Mouse (Mus musculus) liver, adult 2 months (tissue): ENCODE measurements around the gene Cwc25. TPM values are rescaled to one million over a fixed set of nuclear protein-coding genes. Genes with fewer than 3 reads are reported as not detected.
"Not testable (repeated sequence)": the region's sequence is repeated elsewhere in the genome, so short reads cannot be mapped to it uniquely, and the experiment has no call there.

ENCODE experiments used
- DNase-seq: peaks from one replicate; pipeline ENCODE4 v3.0.0-alpha.2; 2011; ENCODE audit warnings: low read depth, low spot score; ENCODE audit errors: extremely low read depth
- H3K27ac ChIP-seq: fragments of 200-500 bp; replicated peaks from 2 replicates; pipeline ENCODE4 v1.5.1; 2012; ENCODE audit warnings: low read depth, mild to moderate bottlenecking, control low read depth, inconsistent platforms, low read length; ENCODE audit not compliant: insufficient read depth
- H3K27me3 ChIP-seq: fragments of 200-500 bp; 2 replicates; pipeline ENCODE4 v1.6.1; 2012; ENCODE audit warnings: mild to moderate bottlenecking, moderate library complexity, low read length, inconsistent platforms; ENCODE audit not compliant: control insufficient read depth, insufficient read depth
- H3K36me3 ChIP-seq: fragments of 200-500 bp; 2 replicates; pipeline ENCODE4 v1.6.1; 2012; ENCODE audit warnings: low read length, inconsistent platforms; ENCODE audit not compliant: control insufficient read depth, insufficient read depth
- H3K4me1 ChIP-seq: fragments of 200-500 bp; 2 replicates; pipeline ENCODE4 v1.6.1; 2011; ENCODE audit warnings: low read length; ENCODE audit not compliant: control insufficient read depth, insufficient read depth
- H3K4me3 ChIP-seq: fragments of 200-500 bp; 2 replicates; pipeline ENCODE4 v1.5.1; 2011; ENCODE audit warnings: low read depth, mild to moderate bottlenecking, control low read depth, low read length, moderate library complexity; ENCODE audit not compliant: insufficient read depth
- H3K79me2 ChIP-seq: fragments of 200-500 bp; 2 replicates; pipeline ENCODE4 v1.6.1; 2012; ENCODE audit warnings: inconsistent platforms, mild to moderate bottlenecking, low read length, moderate library complexity; ENCODE audit not compliant: control insufficient read depth, insufficient read depth
- H3K9ac ChIP-seq: fragments of 200-500 bp; 2 replicates; pipeline ENCODE4 v1.6.1; 2012; ENCODE audit warnings: low read depth, mild to moderate bottlenecking, control low read depth, inconsistent platforms, low read length
- CTCF ChIP-seq: fragments of 200-500 bp; IDR thresholded peaks from 2 replicates; pipeline ENCODE4 v1.5.1; 2011; ENCODE audit warnings: low read depth, low read length, control low read depth
- POLR2A ChIP-seq: fragments of 200-500 bp; IDR thresholded peaks from 2 replicates; pipeline ENCODE4 v1.6.1; 2011; ENCODE audit warnings: low read length, control low read depth; ENCODE audit not compliant: insufficient read depth; ENCODE audit errors: extremely low read depth
- WGBS: fragments of 180-500 bp; shearing (Covaris S2); methylation state at CpG from one replicate; pipeline ENCODE4 v1.1.7; 2018; 5-methylcytosine and 5-hydroxymethylcytosine counted together
- polyA plus RNA-seq: library from polyadenylated mRNA; depleted of rRNA; stranded (reverse); fragments of >200 nt; gene quantifications from 2 replicates; pipeline ENCODE4 v1.2.3, GENCODE M21; 2012
- total RNA-seq: library from RNA; depleted of rRNA; stranded (reverse); fragments of >200 nt; gene quantifications from 2 replicates; pipeline ENCODE4 v1.2.3, GENCODE M21; 2014

Gene Cwc25
- total and polyA plus RNA-seq, 2 experiments, result 6.2 to 6.8 TPM

DNA sequence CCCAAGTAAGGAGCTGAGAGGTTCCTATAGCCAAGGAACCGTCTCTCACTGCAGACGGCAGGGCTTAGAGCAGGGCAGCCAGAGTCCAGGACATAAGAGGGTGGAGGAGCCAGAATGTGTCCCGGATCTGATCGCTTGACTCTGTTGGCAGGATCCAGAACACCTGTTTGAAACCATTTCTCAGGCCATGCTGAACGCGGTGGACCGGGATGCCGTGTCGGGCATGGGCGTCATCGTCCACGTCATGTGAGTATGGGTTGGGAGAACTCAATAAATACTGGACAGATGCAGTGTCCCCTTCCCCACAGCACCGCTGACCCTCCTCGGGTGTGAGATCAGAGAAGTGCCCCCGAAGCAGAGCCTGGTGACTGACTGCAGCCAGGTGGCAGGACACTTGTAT lies 54.1 kb downstream of the Cwc25 start:
- TF ChIP-seq CTCF (no peak), POLR2A (no peak)
- no peaks in the 10 kb centered on the region for H3K79me2 ChIP-seq
- peaks cover 14% of the 10 kb centered on the region for H3K4me1 ChIP-seq
- H3K27me3 ChIP-seq, result no peaks in the 10 kb centered on the region
- no peak overlapping the region for H3K27ac ChIP-seq
- H3K36me3 ChIP-seq, result peaks cover 11% of the 10 kb centered on the region
- H3K4me3 ChIP-seq, result no peak overlapping the region
- no peak overlapping the region for H3K9ac ChIP-seq
- no peak for DNase-seq
- WGBS, result 89% methylated on average over 15 of the region's 15 CpGs

- H3K27ac ChIP-seq, result no peak overlapping the region
- WGBS, result 80% methylated on average over 13 of the region's 13 CpGs
- no peak overlapping the region for H3K9ac ChIP-seq
- H3K27me3 ChIP-seq, result no peaks in the 10 kb centered on the region
- peaks cover 14% of the 10 kb centered on the region for H3K4me1 ChIP-seq
- H3K79me2 ChIP-seq, result no peaks in the 10 kb centered on the region
- H3K4me3 ChIP-seq, result no peak overlapping the region
- DNase-seq, result no peak
- H3K36me3 ChIP-seq, result peaks cover 16% of the 10 kb centered on the region
- TF ChIP-seq CTCF, result no peak
- TF ChIP-seq POLR2A, result no peak
Measured at GRCm38 (mm10) chr11:97711200-97711900, 55.0 kb downstream of the Cwc25 start.

GRCm38 (mm10) chr11:97710067-97710466 lies 56.3 kb downstream of the Cwc25 start:
- not testable (repeated sequence) for H3K4me3 ChIP-seq, H3K9ac ChIP-seq, DNase-seq, H3K27ac ChIP-seq, H3K27me3 ChIP-seq, H3K79me2 ChIP-seq
- peaks cover 16% of the 10 kb centered on the region for H3K36me3 ChIP-seq
- peaks cover 11% of the 10 kb centered on the region for H3K4me1 ChIP-seq
- 78% methylated on average over 2 of the region's 2 CpGs for WGBS

GRCm38 (mm10) chr11:97703039-97703826 lies 63.1 kb downstream of the Cwc25 start, which contains the start of gene Psmb3:
Gene Psmb3 (plus strand): TSS chr11:97703399.
- Histone ChIP-seq H3K27ac (peak within 1 kb of the TSS; percentile 43), H3K9ac (peak within 1 kb of the TSS; percentile 78), H3K36me3 (peaks cover 10% of the 10 kb centered on the region), H3K4me1 (peaks cover 9% of the 10 kb centered on the region), H3K79me2 (peaks cover 12% of the 10 kb centered on the region; the same call in 1 of the 2 replicates), H3K4me3 (peak within 1 kb of the TSS; percentile 74), H3K27me3 (no peaks in the 10 kb centered on the region)
- DNase-seq, result peak; percentile 100
- no peak for TF ChIP-seq CTCF
- TF ChIP-seq POLR2A, result peak; percentile 74
- WGBS, result under 1% methylated on average over 35 of the region's 35 CpGs

DNA sequence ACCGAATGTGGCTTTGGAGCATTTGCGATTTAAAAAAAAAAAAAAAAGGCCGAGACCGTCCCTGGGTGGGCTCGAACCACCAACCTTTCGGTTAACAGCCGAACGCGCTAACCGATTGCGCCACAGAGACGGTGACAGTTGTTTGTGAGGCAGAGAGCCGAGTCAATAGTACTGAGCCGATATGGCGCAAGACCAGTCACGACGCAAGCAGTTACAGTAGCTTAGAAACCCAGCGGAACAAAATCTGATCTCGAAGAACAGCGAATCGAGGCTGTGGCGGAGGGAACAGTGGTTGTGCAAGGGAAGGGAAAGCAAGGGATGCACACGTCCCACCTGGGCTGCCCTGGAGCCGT lies 64.0 kb downstream of the Cwc25 start:
- H3K27ac ChIP-seq, result peak overlapping the region; percentile 43
- peaks cover 6% of the 10 kb centered on the region for H3K36me3 ChIP-seq
- H3K4me3 ChIP-seq, result peak overlapping the region; percentile 72
- WGBS, result under 1% methylated on average over 24 of the region's 24 CpGs
- TF ChIP-seq POLR2A, result no peak
- no peak for TF ChIP-seq CTCF
- DNase-seq, result peak; percentile 76
- H3K27me3 ChIP-seq, result no peaks in the 10 kb centered on the region
- H3K79me2 ChIP-seq, result peaks cover 12% of the 10 kb centered on the region; the same call in 1 of the 2 replicates
- H3K4me1 ChIP-seq, result peaks cover 9% of the 10 kb centered on the region
- peak overlapping the region; percentile 73 for H3K9ac ChIP-seq
